Mouse (Mus musculus): Measurements from ENCODE around the gene Stard13. TPM values are rescaled to one million over a fixed set of nuclear protein-coding genes. Genes with fewer than 3 reads are reported as not detected.

Stard13 gene
- polyA plus RNA-seq, 2 experiments from 2014 or later, result not detected

DNA sequence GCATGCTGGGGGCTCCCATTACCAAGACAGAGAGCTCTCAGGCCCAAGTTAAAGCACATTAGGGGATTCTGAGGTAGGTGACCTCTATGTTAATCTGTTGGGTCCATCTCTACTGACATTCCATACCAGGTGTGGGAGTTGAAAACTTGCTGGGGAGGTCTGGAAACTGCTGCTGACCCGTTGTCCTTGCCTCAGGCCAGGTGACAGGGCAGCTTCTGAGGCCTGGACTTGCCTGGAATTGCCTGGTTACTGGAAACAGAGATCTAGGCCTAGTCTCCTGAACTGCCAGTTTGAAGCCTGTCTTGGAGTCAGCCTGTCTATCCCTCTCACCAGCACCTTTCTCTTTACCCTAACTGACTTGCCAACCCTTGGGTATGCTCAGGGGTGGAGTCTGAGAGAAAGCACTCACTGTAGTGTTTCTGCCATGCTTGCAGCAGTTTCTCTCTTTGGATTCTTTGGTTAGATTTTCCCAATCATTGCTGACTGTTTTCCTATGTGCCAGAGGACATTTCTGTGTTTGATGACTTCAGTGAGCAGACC is 229.3 kb downstream of the Stard13 start:
- no peak for ATAC-seq

DNA sequence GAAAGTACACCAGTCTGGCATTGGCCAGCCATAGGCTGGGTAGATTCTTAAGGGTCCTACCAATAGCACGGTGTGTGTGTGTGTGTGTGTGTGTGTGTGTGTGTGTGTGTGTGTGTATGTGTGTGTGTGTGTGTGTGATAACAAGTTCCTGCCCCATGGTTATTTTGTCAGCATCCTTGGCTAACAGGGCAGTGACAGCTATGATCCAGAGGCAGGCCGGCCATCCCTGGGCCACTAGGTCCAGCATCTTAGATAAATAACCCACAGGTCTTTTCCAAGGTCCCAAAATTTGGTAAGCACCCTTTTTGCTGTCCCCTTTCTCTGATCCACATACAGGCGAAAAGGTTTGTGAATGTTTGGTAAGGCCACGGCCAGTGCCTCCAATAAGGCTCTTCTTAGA is 231.6 kb downstream of the Stard13 start:
- no peak for ATAC-seq

DNA sequence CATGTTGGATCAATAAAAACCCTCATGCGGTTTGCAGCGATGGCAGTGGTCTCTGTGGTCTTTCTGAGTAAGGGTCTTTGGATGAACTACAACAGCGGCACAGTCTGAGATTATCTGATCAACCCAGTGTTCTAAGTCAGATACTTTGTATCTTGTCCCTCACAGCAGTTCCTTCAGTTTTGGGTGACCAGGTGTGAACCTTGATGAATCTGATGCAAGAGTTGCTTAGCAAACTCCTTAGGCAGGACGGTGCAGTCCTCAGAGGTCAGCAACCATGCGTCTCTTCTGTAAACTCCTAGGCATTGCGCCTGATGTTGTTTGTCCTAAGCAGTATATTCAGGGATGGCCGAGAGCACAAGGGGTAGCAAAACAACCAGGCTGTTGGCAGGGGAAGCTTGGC is 232.5 kb downstream of the Stard13 start:
- no peak for ATAC-seq

DNA sequence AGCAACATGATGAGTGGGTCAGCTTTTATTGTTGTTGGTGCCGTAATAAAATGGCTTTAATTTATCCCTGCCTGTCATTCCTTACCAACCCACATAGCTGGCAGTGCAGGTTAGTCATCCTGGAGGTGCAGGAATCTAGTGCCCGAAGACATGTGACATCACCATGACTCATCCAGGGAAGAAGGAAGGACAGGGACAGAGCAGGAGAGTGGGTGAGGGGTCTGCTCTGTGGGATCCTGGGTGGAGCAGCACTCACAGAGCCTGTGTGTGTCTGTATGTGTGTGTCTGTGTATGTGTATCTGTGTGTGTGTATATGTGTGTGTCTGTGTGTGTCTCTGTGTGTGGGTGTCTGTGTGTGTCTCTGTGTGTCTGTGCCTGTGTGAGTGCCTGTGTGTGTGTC is 237.1 kb downstream of the Stard13 start:
- no peak for ATAC-seq

DNA sequence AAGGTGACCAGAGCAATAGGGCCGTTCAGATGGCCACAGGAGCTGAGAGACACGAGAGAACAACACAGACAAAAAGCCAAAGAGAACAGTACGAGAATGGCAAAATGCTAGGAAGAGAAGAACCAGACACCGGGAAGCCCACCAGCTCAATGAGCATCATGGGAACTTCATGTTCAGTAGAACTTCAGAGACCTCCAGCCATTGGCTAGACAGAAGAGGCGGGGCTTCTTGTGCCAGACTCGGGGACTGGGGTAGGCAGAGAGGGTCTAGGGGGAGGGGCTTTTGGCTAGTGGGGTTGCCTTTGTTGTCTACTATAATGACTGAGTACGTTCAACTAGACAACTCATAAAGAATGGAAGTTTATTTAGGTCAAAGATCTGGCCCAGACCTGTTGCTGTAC is 239.5 kb downstream of the Stard13 start:
- ATAC-seq, result no peak

Other genes with a start within 250 kb of the Stard13 start
- not detected for gene Gm42906, start 194.3 kb upstream of the Stard13 start, polyA plus RNA-seq (2017; shearing (Covaris generic))

Data from activated CD4-positive, CD25-positive, alpha-beta regulatory T cell, adult 4 months (primary cell).